Mouse (Mus musculus): Measurements from ENCODE around the gene Pcsk5.

GRCm38 (mm10) chr19:17820046-17820445 is 17.4 kb downstream of the Pcsk5 start:
- TF ChIP-seq POLR2A (IDR thresholded peaks at IDR 0.05; ENCODE audit: low read depth, low read length) (no peak), CTCF (IDR thresholded peaks at IDR 0.05; ENCODE audit: extremely low read depth, insufficient read depth, insufficient read length, insufficient replicate concordance) (no peak)
